Mouse (Mus musculus): ENCODE measurements around the gene Klhl13.

Gene Klhl13

GRCm38 (mm10) chrX:23364514-23365381, at the start of gene Klhl13:
TSS of gene Klhl13 (minus strand) at chrX:23365082.
- peak; percentile 39 to 63 for DNase-seq (ENCODE audit: low spot score in 2 of 2)

GRCm38 (mm10) chrX:23409296-23410149, 44.6 kb upstream of the Klhl13 start:
- DNase-seq (ENCODE audit: low spot score in 2 of 2): no peak

- DNase-seq (ENCODE audit: low spot score in 2 of 2): no peak
Measured at GRCm38 (mm10) chrX:23388716-23389115, 23.8 kb upstream of the Klhl13 start.

- DNase-seq (ENCODE audit: low spot score in 2 of 2): no peak
Measured at GRCm38 (mm10) chrX:23363441-23363840, 1.4 kb downstream of the Klhl13 start.

- no peak for DNase-seq (ENCODE audit: low spot score in 2 of 2)
Measured at GRCm38 (mm10) chrX:23360446-23360845, 4.4 kb downstream of the Klhl13 start.

GRCm38 (mm10) chrX:23350083-23350482, 14.8 kb downstream of the Klhl13 start:
- DNase-seq (ENCODE audit: low spot score in 2 of 2): no peak

- peak in 1 of 2 experiments; percentile 18 for DNase-seq (ENCODE audit: low spot score in 2 of 2)
Measured at GRCm38 (mm10) chrX:23328116-23328515, 36.8 kb downstream of the Klhl13 start.

- no peak for DNase-seq (ENCODE audit: low spot score in 2 of 2)
Measured at GRCm38 (mm10) chrX:23318857-23319256, 46.0 kb downstream of the Klhl13 start.

- peak; percentile 70 to 78 for DNase-seq (ENCODE audit: low spot score in 2 of 2)
Measured at GRCm38 (mm10) chrX:23295952-23296598, 68.8 kb downstream of the Klhl13 start.

- no peak for DNase-seq (ENCODE audit: low spot score in 2 of 2)
Measured at GRCm38 (mm10) chrX:23285442-23285817, 79.5 kb downstream of the Klhl13 start.

- no peak for DNase-seq (ENCODE audit: low spot score in 2 of 2)
Measured at GRCm38 (mm10) chrX:23284530-23285441, 80.1 kb downstream of the Klhl13 start.

GRCm38 (mm10) chrX:23267601-23268000, 97.3 kb downstream of the Klhl13 start:
- no peak for DNase-seq (ENCODE audit: low spot score in 2 of 2)

GRCm38 (mm10) chrX:23248752-23249151, 116.1 kb downstream of the Klhl13 start:
- no peak for DNase-seq (ENCODE audit: low spot score in 2 of 2)
